In the genomic region with DNA sequence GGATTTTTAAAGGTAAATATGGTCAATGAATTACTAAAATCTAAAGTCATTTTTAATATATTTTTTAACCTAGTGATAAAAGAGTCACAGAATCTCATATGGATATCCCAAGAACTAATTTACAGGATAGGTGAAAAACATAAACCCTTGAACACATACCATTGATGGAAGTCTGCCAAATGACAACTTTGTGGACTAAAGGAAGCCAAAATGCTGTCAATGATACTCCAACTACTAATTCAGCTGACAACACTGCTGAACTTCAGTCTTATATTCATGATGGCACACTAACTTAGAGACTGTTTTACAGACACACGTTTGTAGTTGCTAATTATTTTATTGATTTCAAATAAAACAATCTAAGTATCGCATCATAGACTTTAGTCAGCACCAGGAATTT, we compare ENCODE assay signal across 20 mouse cellular contexts.
A peak's percentile ranks its signal among the peaks of the same experiment; 100 is the strongest.
DNase-seq lines count a peak whose midpoint lies in the region; ATAC-seq and TF ChIP-seq lines count a peak whose summit lies in the region.
"Had no signal": no experiment of that assay in that cellular context is flagged by ENCODE, and none has a peak within 500 bp of the region (broad histone marks: within the 10 kb centered on the region; RNA-seq: fewer than 3 reads in every experiment).

No protein-coding gene starts in this region.

- no peak for TF ChIP-seq CTCF in brain, embryonic 14.5 days (IDR thresholded peaks at IDR 0.05; ENCODE audit: borderline replicate concordance, extremely low read depth, insufficient read depth, insufficient read length)

- no peak for TF ChIP-seq POLR2A in brain, embryonic 14.5 days (IDR thresholded peaks at IDR 0.05; ENCODE audit: borderline replicate concordance, extremely low read depth, insufficient read depth, insufficient read length, poor library complexity, severe bottlenecking)

- peak; percentile 48; the same call in 1 of the 2 replicates for ATAC-seq in forebrain, embryonic 14.5 days
- ATAC-seq in liver, embryonic 12.5 days: no peak
- ATAC-seq: activated CD4-positive, CD25-positive, alpha-beta regulatory T cell, adult 4 months; CD4-positive, CD25-positive, alpha-beta regulatory T cell, adult 4 months; Patski had no signal

- H3K4me2 ChIP-seq in forebrain, embryonic 14.5 days (ENCODE audit: low read length): no peak overlapping the region
- no peak overlapping the region for H3K4me2 ChIP-seq in liver, embryonic 12.5 days

- H3K4me1 ChIP-seq in forebrain, embryonic 14.5 days (ENCODE audit: control insufficient read depth, insufficient read depth, low read length): no peaks in the 10 kb centered on the region
- no peaks in the 10 kb centered on the region for H3K4me1 ChIP-seq in forebrain, embryonic 10.5 days
- H3K4me1 ChIP-seq in liver, embryonic 12.5 days: no peaks in the 10 kb centered on the region

- H3K9me3 ChIP-seq in forebrain, embryonic 14.5 days (replicated peaks; ENCODE audit: control insufficient read depth, low read length): no peaks in the 10 kb centered on the region
- H3K9me3 ChIP-seq in forebrain, embryonic 10.5 days: no peaks in the 10 kb centered on the region
- H3K9me3 ChIP-seq in liver, embryonic 12.5 days (replicated peaks): no peaks in the 10 kb centered on the region
- H3K9me3 ChIP-seq: G1E had no signal

- H3K27ac ChIP-seq in forebrain, embryonic 14.5 days (ENCODE audit: low read depth, low read length): no peak overlapping the region
- no peak overlapping the region for H3K27ac ChIP-seq in forebrain, embryonic 10.5 days
- H3K27ac ChIP-seq in liver, embryonic 12.5 days: no peak overlapping the region

- H3K27me3 ChIP-seq in forebrain, embryonic 14.5 days (replicated peaks; ENCODE audit: control insufficient read depth, insufficient read depth, low read length): no peaks in the 10 kb centered on the region
- no peaks in the 10 kb centered on the region for H3K27me3 ChIP-seq in forebrain, embryonic 10.5 days (ENCODE audit: poor library complexity, severe bottlenecking)
- H3K27me3 ChIP-seq in liver, embryonic 12.5 days (replicated peaks): no peaks in the 10 kb centered on the region
- H3K27me3 ChIP-seq: CH12.LX, Patski had no signal

- no peaks in the 10 kb centered on the region for H3K36me3 ChIP-seq in forebrain, embryonic 14.5 days (ENCODE audit: control insufficient read depth, insufficient read depth, low read length)
- H3K36me3 ChIP-seq in forebrain, embryonic 10.5 days (replicated peaks): no peaks in the 10 kb centered on the region
- no peaks in the 10 kb centered on the region for H3K36me3 ChIP-seq in liver, embryonic 12.5 days
- H3K36me3 ChIP-seq: G1E had no signal

- H3K9ac ChIP-seq in forebrain, embryonic 14.5 days (ENCODE audit: low read length): no peak overlapping the region
- no peak overlapping the region for H3K9ac ChIP-seq in liver, embryonic 12.5 days

- H3K4me3 ChIP-seq in forebrain, embryonic 14.5 days (ENCODE audit: low read depth, low read length): no peak overlapping the region
- no peak overlapping the region for H3K4me3 ChIP-seq in forebrain, embryonic 10.5 days
- no peak overlapping the region for H3K4me3 ChIP-seq in liver, embryonic 12.5 days

- peak; percentile 56 for DNase-seq in forebrain, embryonic 14.5 days (ENCODE audit: low spot score)
- DNase-seq in forebrain, embryonic 10.5 days (ENCODE audit: extremely low spot score, low spot score): no peak
- DNase-seq in brain, embryonic 14.5 days (ENCODE audit: low read depth): peak; percentile 70
- DNase-seq: adrenal gland, adult 2 months; adrenal gland, adult 8-10 months; adrenal gland, postnatal 10 days; adrenal gland, postnatal 14 days; adrenal gland, postnatal 25 days; adrenal gland, postnatal 36 days; B cell, adult 2 months; cerebellum, adult 11 months; cerebellum, adult 11-12 months; cerebellum, adult 18-20 months; cerebellum, adult 2 months had no signal

- WGBS in forebrain, embryonic 14.5 days: 54% methylated on average over 2 of the region's 2 CpGs
- 84% methylated on average over 2 of the region's 2 CpGs for WGBS in forebrain, embryonic 10.5 days
- WGBS in liver, embryonic 12.5 days (ENCODE audit: insufficient replicate concordance): 54% methylated on average over 2 of the region's 2 CpGs
